Mouse (Mus musculus) liver, postnatal 0 days (tissue): Measurements from ENCODE around the gene Idua.

Experiments
- CTCF ChIP-seq: sonication (generic); IDR thresholded peaks from 2 replicates; pipeline ENCODE4 v1.5.1; 2016; ENCODE audit warnings: antibody characterized with exemption, low read depth
- EP300 ChIP-seq: IDR thresholded peaks from 2 replicates; pipeline ENCODE4 v1.6.1; 2016; ENCODE audit warnings: antibody characterized with exemption, low read depth, mild to moderate bottlenecking

DNA sequence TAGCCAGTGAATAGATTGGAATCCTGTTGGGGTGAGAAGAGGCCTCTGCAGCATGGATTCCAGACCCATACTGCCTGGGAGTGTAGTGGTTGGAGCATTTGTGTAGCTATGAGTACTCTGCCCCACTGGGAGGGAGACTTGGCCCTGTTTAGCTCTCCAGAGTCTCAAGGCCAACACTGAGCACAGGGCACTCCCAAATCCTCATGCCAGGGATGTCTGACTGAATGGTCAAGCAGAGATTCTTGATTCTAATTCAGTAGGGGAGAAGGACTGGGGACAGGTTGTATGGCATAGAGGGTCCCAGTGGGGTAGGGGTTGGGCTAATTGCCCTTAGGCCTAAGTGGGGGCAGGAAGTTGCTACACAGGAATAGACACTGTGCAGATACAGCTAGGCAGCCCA is 53.6 kb downstream of the Idua start:
- TF ChIP-seq EP300 (no peak), CTCF (no peak)
